Mouse (Mus musculus) bone marrow macrophage, adult 2 months (primary cell): Measurements from ENCODE around the gene Banp.

ENCODE experiments used
- CTCF ChIP-seq: IDR thresholded peaks from 2 replicates; pipeline ENCODE4 v1.5.1; 2012; ENCODE audit warnings: low read depth, mild to moderate bottlenecking, low read length, moderate library complexity
- POLR2A ChIP-seq: IDR thresholded peaks from 2 replicates; pipeline ENCODE4 v1.6.1; 2012; ENCODE audit warnings: mild to moderate bottlenecking, low read depth, low read length, borderline replicate concordance

DNA sequence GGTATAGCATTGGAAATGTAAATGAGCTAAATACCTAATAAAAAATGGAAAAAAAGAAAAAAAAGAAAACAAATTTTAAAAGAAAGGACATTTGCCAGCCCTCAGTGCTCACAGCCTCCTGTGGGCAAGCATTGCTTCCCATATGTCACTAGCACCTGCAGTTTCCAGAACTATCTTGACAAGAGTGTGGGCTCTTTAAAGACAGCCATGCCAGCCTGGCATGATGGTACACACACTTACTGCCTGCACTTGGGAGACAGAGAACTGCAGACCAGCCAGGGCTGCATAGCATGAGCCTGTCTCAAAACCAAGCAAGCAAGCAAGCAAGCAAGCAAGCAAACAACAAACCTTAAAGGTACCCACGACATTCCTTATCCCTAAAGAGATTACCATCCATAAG lies 44.1 kb upstream of the Banp start:
- no peak for TF ChIP-seq POLR2A
- TF ChIP-seq CTCF, result no peak
